Mouse (Mus musculus): ENCODE results near the gene Pcsk6. TPM values are rescaled to one million over a fixed set of nuclear protein-coding genes. Genes with fewer than 3 reads are reported as not detected.

Gene Pcsk6
- total and polyA plus RNA-seq, 3 experiments = 0.05 TPM; not detected in 2

GRCm38 (mm10) chr7:65870227-65870626, 8.7 kb downstream of the Pcsk6 start:
- DNase-seq (ENCODE audit: low spot score) (no peak), ATAC-seq (ENCODE audit: extremely low read depth, insufficient number of reproducible peaks, low FRiP score, poor library complexity, severe bottlenecking) (no peak)
- H3K27me3 ChIP-seq (ENCODE audit: insufficient read depth, low read length) = peaks cover 2% of the 10 kb centered on the region; the same call in 1 of the 2 replicates
- H3K36me3 ChIP-seq (replicated peaks) = no peaks in the 10 kb centered on the region
- TF ChIP-seq CTCF (IDR thresholded peaks at IDR 0.05; ENCODE audit: low read depth, low read length) (no peak), GATA2 (IDR thresholded peaks at IDR 0.05; ENCODE audit: borderline replicate concordance, low read depth, low read length) (no peak), TAL1 (conservative IDR thresholded peaks at IDR 0.05; ENCODE audit: low read depth, low read length) (no peak), GATA1 (IDR thresholded peaks at IDR 0.05; ENCODE audit: borderline replicate concordance, low read length) (no peak), POLR2AphosphoS5 (IDR thresholded peaks at IDR 0.05; ENCODE audit: insufficient replicate concordance, low read depth, low read length) (no peak)
- H3K4me1 ChIP-seq (ENCODE audit: insufficient read depth, low read depth, low read length) = no peaks in the 10 kb centered on the region
- no peaks in the 10 kb centered on the region for H3K9me3 ChIP-seq (replicated peaks)
- H3K4me3 ChIP-seq (ENCODE audit: low read depth, low read length) = no peak overlapping the region

- no peak for TF ChIP-seq GATA2 (IDR thresholded peaks at IDR 0.05; ENCODE audit: borderline replicate concordance, low read depth, low read length)
- no peak for TF ChIP-seq CTCF (IDR thresholded peaks at IDR 0.05; ENCODE audit: low read depth, low read length)
- TF ChIP-seq POLR2AphosphoS5 (IDR thresholded peaks at IDR 0.05; ENCODE audit: insufficient replicate concordance, low read depth, low read length) = no peak
- no peak for TF ChIP-seq GATA1 (IDR thresholded peaks at IDR 0.05; ENCODE audit: borderline replicate concordance, low read length)
- no peak for TF ChIP-seq TAL1 (conservative IDR thresholded peaks at IDR 0.05; ENCODE audit: low read depth, low read length)
- H3K27me3 ChIP-seq (ENCODE audit: insufficient read depth, low read length) = peaks cover 2% of the 10 kb centered on the region; the same call in 1 of the 2 replicates
Measured at GRCm38 (mm10) chr7:65870928-65871580, 9.5 kb downstream of the Pcsk6 start.

GRCm38 (mm10) chr7:65871851-65872250, 10.3 kb downstream of the Pcsk6 start:
- Histone ChIP-seq H3K9me3 (replicated peaks) (no peaks in the 10 kb centered on the region), H3K4me1 (ENCODE audit: insufficient read depth, low read depth, low read length) (no peaks in the 10 kb centered on the region), H3K36me3 (replicated peaks) (no peaks in the 10 kb centered on the region), H3K4me3 (ENCODE audit: low read depth, low read length) (no peak overlapping the region), H3K27me3 (ENCODE audit: insufficient read depth, low read length) (no peaks in the 10 kb centered on the region; the same call in 1 of the 2 replicates)
- TF ChIP-seq POLR2AphosphoS5 (IDR thresholded peaks at IDR 0.05; ENCODE audit: insufficient replicate concordance, low read depth, low read length) = no peak
- TF ChIP-seq GATA2 (IDR thresholded peaks at IDR 0.05; ENCODE audit: borderline replicate concordance, low read depth, low read length) = no peak
- no peak for TF ChIP-seq TAL1 (conservative IDR thresholded peaks at IDR 0.05; ENCODE audit: low read depth, low read length)
- TF ChIP-seq GATA1 (IDR thresholded peaks at IDR 0.05; ENCODE audit: borderline replicate concordance, low read length) = no peak
- TF ChIP-seq CTCF (IDR thresholded peaks at IDR 0.05; ENCODE audit: low read depth, low read length) = no peak
- no peak for DNase-seq (ENCODE audit: low spot score)
- ATAC-seq (ENCODE audit: extremely low read depth, insufficient number of reproducible peaks, low FRiP score, poor library complexity, severe bottlenecking) = no peak

More at GRCm38 (mm10) chr7:65870928-65871580, 9.5 kb downstream of the Pcsk6 start:
- no peak for DNase-seq (ENCODE audit: low spot score)
- no peaks in the 10 kb centered on the region for H3K4me1 ChIP-seq (ENCODE audit: insufficient read depth, low read depth, low read length)
- no peak for ATAC-seq (ENCODE audit: extremely low read depth, insufficient number of reproducible peaks, low FRiP score, poor library complexity, severe bottlenecking)
- H3K4me3 ChIP-seq (ENCODE audit: low read depth, low read length) = no peak overlapping the region
- no peaks in the 10 kb centered on the region for H3K36me3 ChIP-seq (replicated peaks)
- no peaks in the 10 kb centered on the region for H3K9me3 ChIP-seq (replicated peaks)

GRCm38 (mm10) chr7:65873176-65873845, 11.8 kb downstream of the Pcsk6 start:
- DNase-seq (ENCODE audit: low spot score) (no peak), ATAC-seq (ENCODE audit: extremely low read depth, insufficient number of reproducible peaks, low FRiP score, poor library complexity, severe bottlenecking) (no peak)
- TF ChIP-seq CTCF (IDR thresholded peaks at IDR 0.05; ENCODE audit: low read depth, low read length) (no peak), GATA1 (IDR thresholded peaks at IDR 0.05; ENCODE audit: borderline replicate concordance, low read length) (no peak), POLR2AphosphoS5 (IDR thresholded peaks at IDR 0.05; ENCODE audit: insufficient replicate concordance, low read depth, low read length) (no peak)
- Histone ChIP-seq H3K36me3 (replicated peaks) (no peaks in the 10 kb centered on the region), H3K4me1 (ENCODE audit: insufficient read depth, low read depth, low read length) (no peaks in the 10 kb centered on the region), H3K9me3 (replicated peaks) (no peaks in the 10 kb centered on the region), H3K4me3 (ENCODE audit: low read depth, low read length) (no peak overlapping the region), H3K27me3 (ENCODE audit: insufficient read depth, low read length) (no peaks in the 10 kb centered on the region; the same call in 1 of the 2 replicates)

GRCm38 (mm10) chr7:65873902-65874301, 12.4 kb downstream of the Pcsk6 start:
- no peak for ATAC-seq (ENCODE audit: extremely low read depth, insufficient number of reproducible peaks, low FRiP score, poor library complexity, severe bottlenecking)
- H3K27me3 ChIP-seq (ENCODE audit: insufficient read depth, low read length) = no peaks in the 10 kb centered on the region; the same call in 1 of the 2 replicates

GRCm38 (mm10) chr7:65876596-65876995, 15.1 kb downstream of the Pcsk6 start:
- Histone ChIP-seq H3K36me3 (replicated peaks) (no peaks in the 10 kb centered on the region), H3K27me3 (ENCODE audit: insufficient read depth, low read length) (no peaks in the 10 kb centered on the region), H3K4me3 (ENCODE audit: low read depth, low read length) (no peak overlapping the region), H3K9me3 (replicated peaks) (no peaks in the 10 kb centered on the region), H3K4me1 (ENCODE audit: insufficient read depth, low read depth, low read length) (no peaks in the 10 kb centered on the region)
- DNase-seq (ENCODE audit: low spot score) (no peak), ATAC-seq (ENCODE audit: extremely low read depth, insufficient number of reproducible peaks, low FRiP score, poor library complexity, severe bottlenecking) (no peak)
- TF ChIP-seq GATA2 (IDR thresholded peaks at IDR 0.05; ENCODE audit: borderline replicate concordance, low read depth, low read length) (no peak), CTCF (IDR thresholded peaks at IDR 0.05; ENCODE audit: low read depth, low read length) (no peak), POLR2AphosphoS5 (IDR thresholded peaks at IDR 0.05; ENCODE audit: insufficient replicate concordance, low read depth, low read length) (no peak), GATA1 (IDR thresholded peaks at IDR 0.05; ENCODE audit: borderline replicate concordance, low read length) (no peak), TAL1 (conservative IDR thresholded peaks at IDR 0.05; ENCODE audit: low read depth, low read length) (no peak)

More at GRCm38 (mm10) chr7:65873902-65874301, 12.4 kb downstream of the Pcsk6 start:
- Histone ChIP-seq H3K9me3 (replicated peaks) (no peaks in the 10 kb centered on the region), H3K4me3 (ENCODE audit: low read depth, low read length) (no peak overlapping the region), H3K36me3 (replicated peaks) (no peaks in the 10 kb centered on the region), H3K4me1 (ENCODE audit: insufficient read depth, low read depth, low read length) (no peaks in the 10 kb centered on the region)
- no peak for TF ChIP-seq CTCF (IDR thresholded peaks at IDR 0.05; ENCODE audit: low read depth, low read length)
- no peak for TF ChIP-seq POLR2AphosphoS5 (IDR thresholded peaks at IDR 0.05; ENCODE audit: insufficient replicate concordance, low read depth, low read length)
- TF ChIP-seq GATA2 (IDR thresholded peaks at IDR 0.05; ENCODE audit: borderline replicate concordance, low read depth, low read length) = no peak
- TF ChIP-seq GATA1 (IDR thresholded peaks at IDR 0.05; ENCODE audit: borderline replicate concordance, low read length) = no peak
- no peak for TF ChIP-seq TAL1 (conservative IDR thresholded peaks at IDR 0.05; ENCODE audit: low read depth, low read length)
- no peak for DNase-seq (ENCODE audit: low spot score)
